Mouse (Mus musculus) hindbrain, embryonic 13.5 days (tissue): ENCODE data around the gene Sez6. TPM values are rescaled to one million over a fixed set of nuclear protein-coding genes. Genes with fewer than 3 reads are reported as not detected.

Source experiments
- ATAC-seq: fragments of 200-750 bp; cut with Nextera tagmentation; 2 replicates; pipeline ENCODE4 v1.8.0; 2017; ENCODE audit warnings: moderate TSS enrichment; ENCODE audit not compliant: low FRiP score
- H3K27ac ChIP-seq: fragments of 300-500 bp; sonication (generic); 2 replicates; pipeline ENCODE4 v1.5.1; 2015; ENCODE audit warnings: inconsistent platforms, mild to moderate bottlenecking, moderate library complexity
- H3K27me3 ChIP-seq: fragments of 300-500 bp; sonication (generic); 2 replicates; pipeline ENCODE4 v1.6.1; 2015; ENCODE audit warnings: mild to moderate bottlenecking, inconsistent platforms
- H3K36me3 ChIP-seq: fragments of 300-500 bp; sonication (generic); 2 replicates; pipeline ENCODE4 v1.6.1; 2015; ENCODE audit warnings: mild to moderate bottlenecking, inconsistent platforms
- H3K4me1 ChIP-seq: fragments of 300-500 bp; sonication (generic); replicated peaks from 2 replicates; pipeline ENCODE4 v1.6.1; 2015; ENCODE audit warnings: inconsistent platforms
- H3K4me2 ChIP-seq: fragments of 300-500 bp; sonication (generic); 2 replicates; pipeline ENCODE4 v1.6.1; 2015; ENCODE audit warnings: inconsistent platforms, mild to moderate bottlenecking, moderate library complexity
- H3K4me3 ChIP-seq: fragments of 300-500 bp; sonication (generic); 2 replicates; pipeline ENCODE4 v1.5.1; 2015; ENCODE audit warnings: mild to moderate bottlenecking, inconsistent platforms
- H3K9ac ChIP-seq: fragments of 300-500 bp; sonication (generic); 2 replicates; pipeline ENCODE4 v1.6.1; 2015; ENCODE audit warnings: mild to moderate bottlenecking, inconsistent platforms
- H3K9me3 ChIP-seq: fragments of 300-500 bp; sonication (generic); 2 replicates; pipeline ENCODE4 v1.6.1; 2016; ENCODE audit warnings: inconsistent platforms
- WGBS: fragments of 180-500 bp; shearing (Covaris S2); methylation state at CpG from one replicate; pipeline ENCODE4 v1.1.7; 2015; 5-methylcytosine and 5-hydroxymethylcytosine counted together
- polyA plus RNA-seq: library from polyadenylated mRNA; unstranded; fragments of >200 nt; fragmentation: Nextera tagmentation; extraction: Ambion mirVana; gene quantifications from 2 replicates; pipeline ENCODE4 v1.2.1, GENCODE M21; 2015

The Sez6 gene
- polyA plus RNA-seq, 1 experiment from 2014 or later: 112 TPM

- Histone ChIP-seq H3K36me3 (peaks cover 52% of the 10 kb centered on the region), H3K4me2 (no peak overlapping the region)
- no peak for ATAC-seq
Observed at GRCm38 (mm10) chr11:77975873-77976272, 45.3 kb downstream of the Sez6 start.

GRCm38 (mm10) chr11:77978161-77978560 lies 47.6 kb downstream of the Sez6 start:
- no peak for ATAC-seq
- H3K4me2 ChIP-seq: no peak overlapping the region
- H3K36me3 ChIP-seq: peaks cover 43% of the 10 kb centered on the region
- H3K4me1 ChIP-seq: no peaks in the 10 kb centered on the region
- peaks cover 48% of the 10 kb centered on the region for H3K27me3 ChIP-seq
- no peak overlapping the region for H3K27ac ChIP-seq
- H3K9me3 ChIP-seq: no peaks in the 10 kb centered on the region
- no peak overlapping the region for H3K4me3 ChIP-seq
- H3K9ac ChIP-seq: no peak overlapping the region
- 83% methylated on average over 6 of the region's 6 CpGs for WGBS

More at GRCm38 (mm10) chr11:77975873-77976272, 45.3 kb downstream of the Sez6 start:
- Histone ChIP-seq H3K4me3 (no peak overlapping the region), H3K9ac (no peak overlapping the region), H3K4me1 (no peaks in the 10 kb centered on the region), H3K27ac (no peak overlapping the region), H3K27me3 (peaks cover 68% of the 10 kb centered on the region), H3K9me3 (no peaks in the 10 kb centered on the region)
- WGBS: 35% methylated on average over 4 of the region's 4 CpGs

GRCm38 (mm10) chr11:77979221-77979809 lies 48.7 kb downstream of the Sez6 start:
- 82% methylated on average over 8 of the region's 8 CpGs for WGBS
- H3K9me3 ChIP-seq: no peaks in the 10 kb centered on the region
- H3K4me3 ChIP-seq: no peak overlapping the region

GRCm38 (mm10) chr11:77980281-77981204 lies 49.9 kb downstream of the Sez6 start:
- H3K9ac ChIP-seq: no peak overlapping the region
- H3K27ac ChIP-seq: peak overlapping the region; percentile 53; the same call in 1 of the 2 replicates
- H3K27me3 ChIP-seq: peaks cover 25% of the 10 kb centered on the region
- peak overlapping the region; percentile 55; the same call in 1 of the 2 replicates for H3K4me2 ChIP-seq
- no peaks in the 10 kb centered on the region for H3K9me3 ChIP-seq
- no peak for ATAC-seq
- 35% methylated on average over 11 of the region's 11 CpGs for WGBS
- H3K4me3 ChIP-seq: no peak overlapping the region
- H3K36me3 ChIP-seq: peaks cover 25% of the 10 kb centered on the region
- peaks cover 8% of the 10 kb centered on the region for H3K4me1 ChIP-seq

More at GRCm38 (mm10) chr11:77979221-77979809, 48.7 kb downstream of the Sez6 start:
- H3K36me3 ChIP-seq: peaks cover 31% of the 10 kb centered on the region
- no peak for ATAC-seq
- H3K4me2 ChIP-seq: no peak overlapping the region
- H3K9ac ChIP-seq: no peak overlapping the region
- no peak overlapping the region for H3K27ac ChIP-seq
- peaks cover 36% of the 10 kb centered on the region for H3K27me3 ChIP-seq
- H3K4me1 ChIP-seq: no peaks in the 10 kb centered on the region

- Histone ChIP-seq H3K27me3 (peaks cover 16% of the 10 kb centered on the region), H3K36me3 (peaks cover 22% of the 10 kb centered on the region), H3K27ac (peak overlapping the region; percentile 94), H3K4me2 (peak overlapping the region; percentile 55), H3K9me3 (no peaks in the 10 kb centered on the region), H3K9ac (peak overlapping the region; percentile 65), H3K4me1 (peaks cover 18% of the 10 kb centered on the region), H3K4me3 (peak overlapping the region; percentile 94)
- ATAC-seq: peak; percentile 90
- WGBS: under 1% methylated on average over 29 of the region's 29 CpGs
Observed at GRCm38 (mm10) chr11:77981609-77982440, 51.2 kb downstream of the Sez6 start.

- Histone ChIP-seq H3K36me3 (peaks cover 16% of the 10 kb centered on the region), H3K4me2 (peak within 1 kb of the TSS; percentile 90), H3K9me3 (no peaks in the 10 kb centered on the region), H3K27ac (peak within 1 kb of the TSS; percentile 94), H3K4me1 (peaks cover 18% of the 10 kb centered on the region), H3K27me3 (peaks cover 9% of the 10 kb centered on the region; the same call in 1 of the 2 replicates), H3K9ac (peak within 1 kb of the TSS; percentile 98), H3K4me3 (peak within 1 kb of the TSS; percentile 94)
- ATAC-seq: peak; percentile 88
- WGBS: under 1% methylated on average over 55 of the region's 62 CpGs
Observed at GRCm38 (mm10) chr11:77982441-77982905, 51.9 kb downstream of the Sez6 start, which contains the start of gene Phf12. Gene Phf12, plus strand, starts transcription at chr11:77982754.

- H3K4me3 ChIP-seq: peak overlapping the region; percentile 94
- H3K9me3 ChIP-seq: no peaks in the 10 kb centered on the region
- under 1% methylated on average over 28 of the region's 32 CpGs for WGBS
- H3K36me3 ChIP-seq: peaks cover 9% of the 10 kb centered on the region
- no peak for ATAC-seq
- peak overlapping the region; percentile 90 for H3K4me2 ChIP-seq
- peaks cover 18% of the 10 kb centered on the region for H3K4me1 ChIP-seq
- H3K27me3 ChIP-seq: peaks cover under 1% of the 10 kb centered on the region; the same call in 1 of the 2 replicates
- peak overlapping the region; percentile 94 for H3K27ac ChIP-seq
- peak overlapping the region; percentile 98 for H3K9ac ChIP-seq
Observed at GRCm38 (mm10) chr11:77983191-77983936, 52.8 kb downstream of the Sez6 start.

- no peaks in the 10 kb centered on the region for H3K27me3 ChIP-seq
- peaks cover 14% of the 10 kb centered on the region for H3K36me3 ChIP-seq
- H3K9me3 ChIP-seq: no peaks in the 10 kb centered on the region
- peak overlapping the region; percentile 94 for H3K4me3 ChIP-seq
- peak overlapping the region; percentile 90 for H3K4me2 ChIP-seq
- H3K9ac ChIP-seq: peak overlapping the region; percentile 98
- no peak for ATAC-seq
- peak overlapping the region; percentile 94 for H3K27ac ChIP-seq
- H3K4me1 ChIP-seq: peaks cover 18% of the 10 kb centered on the region
- WGBS: under 1% methylated on average over 61 of the region's 63 CpGs
Observed at GRCm38 (mm10) chr11:77983937-77984835, 53.6 kb downstream of the Sez6 start.

- Histone ChIP-seq H3K4me2 (peak overlapping the region; percentile 90), H3K27me3 (no peaks in the 10 kb centered on the region), H3K4me1 (peaks cover 18% of the 10 kb centered on the region), H3K9me3 (no peaks in the 10 kb centered on the region), H3K27ac (peak overlapping the region; percentile 94), H3K4me3 (peak overlapping the region; percentile 94), H3K9ac (peak overlapping the region; percentile 98), H3K36me3 (peaks cover 18% of the 10 kb centered on the region)
- WGBS: under 1% methylated on average over 13 of the region's 13 CpGs
- ATAC-seq: no peak
Observed at GRCm38 (mm10) chr11:77984836-77985231, 54.2 kb downstream of the Sez6 start.

GRCm38 (mm10) chr11:77985541-77986065 lies 55.0 kb downstream of the Sez6 start:
- peak overlapping the region; percentile 98 for H3K9ac ChIP-seq
- peak overlapping the region; percentile 94 for H3K4me3 ChIP-seq
- H3K27me3 ChIP-seq: no peaks in the 10 kb centered on the region
- ATAC-seq: no peak
- H3K36me3 ChIP-seq: peaks cover 23% of the 10 kb centered on the region
- H3K4me1 ChIP-seq: peaks cover 18% of the 10 kb centered on the region
- H3K9me3 ChIP-seq: no peaks in the 10 kb centered on the region
- peak overlapping the region; percentile 90 for H3K4me2 ChIP-seq
- 80% methylated on average over 3 of the region's 3 CpGs for WGBS
- H3K27ac ChIP-seq: peak overlapping the region; percentile 94
